Mouse (Mus musculus) granulocyte monocyte progenitor cell, adult 5-6 weeks (primary cell): ENCODE data around the gene Ift80. TPM values are rescaled to one million over a fixed set of nuclear protein-coding genes. Genes with fewer than 3 reads are reported as not detected.
A peak's percentile ranks its signal among the peaks of the same experiment; 100 is the strongest.

Experiments
- ATAC-seq: replicated peaks from 2 replicates; pipeline ENCODE4 v1.8.0; 2016; ENCODE audit warnings: mild to moderate bottlenecking, moderate TSS enrichment, inconsistent platforms; ENCODE audit not compliant: poor library complexity, severe bottlenecking
- total RNA-seq, 2 experiments: library from RNA; stranded (forward) in 1 of 2; stranded (reverse) in 1 of 2; fragments of 200-712, 200-1000 nt in 1 of 2; fragments of >200 nt in 1 of 2; fragmentation: Nextera tagmentation in 1 of 2; gene quantifications; 2 replicates each; pipeline ENCODE4 v1.2.3; 2014 to 2017

Ift80 gene
- total RNA-seq, 2 experiments from 2014 or later: 16.4 to 20.2 TPM

DNA sequence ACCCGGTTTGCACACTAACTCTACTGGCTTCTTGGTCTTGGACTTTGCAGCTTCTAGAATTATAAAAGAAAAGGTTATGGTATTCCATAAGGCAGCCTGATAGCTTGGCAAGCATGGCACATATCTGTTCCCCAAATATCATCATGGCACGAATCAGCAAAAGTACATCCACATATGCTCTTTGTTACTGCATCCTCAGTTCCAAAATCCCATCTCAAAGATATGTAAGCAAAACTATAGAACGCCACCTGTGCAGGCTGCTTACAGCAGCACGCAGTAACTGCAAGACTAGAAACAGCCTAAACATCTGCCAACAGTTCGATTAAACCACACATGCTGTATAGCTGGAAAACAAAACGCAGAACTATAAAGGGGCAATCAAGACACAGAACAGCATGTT, 62.5 kb downstream of the Ift80 start:
- ATAC-seq: no peak

GRCm38 (mm10) chr3:68940311-68940710, 64.1 kb downstream of the Ift80 start:
- no peak for ATAC-seq

- ATAC-seq: no peak
These were observed 65.1 kb downstream of the Ift80 start for GRCm38 (mm10) chr3:68939312-68939711.

- ATAC-seq: no peak
These were observed 67.7 kb downstream of the Ift80 start for GRCm38 (mm10) chr3:68936709-68937108.

DNA sequence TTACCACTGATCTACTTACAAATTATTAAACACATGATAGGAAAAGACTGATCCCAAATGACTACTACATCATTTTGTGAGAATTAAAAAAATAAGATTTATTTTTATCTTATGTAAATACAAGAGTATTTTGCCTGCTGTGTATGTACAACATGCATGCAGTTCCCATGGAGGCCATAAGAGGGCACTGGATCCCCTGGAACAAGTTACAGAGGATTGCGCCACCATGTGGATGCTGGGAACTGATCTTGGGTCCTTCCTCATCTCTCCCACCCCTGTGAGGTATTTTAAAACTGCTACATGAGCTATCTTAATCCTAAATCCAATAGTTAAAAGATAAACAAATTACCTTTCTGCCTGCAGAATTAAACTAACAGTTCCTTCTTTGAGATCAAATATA, 68.9 kb downstream of the Ift80 start:
- ATAC-seq: peak; percentile 48; the same call in 1 of the 2 replicates

DNA sequence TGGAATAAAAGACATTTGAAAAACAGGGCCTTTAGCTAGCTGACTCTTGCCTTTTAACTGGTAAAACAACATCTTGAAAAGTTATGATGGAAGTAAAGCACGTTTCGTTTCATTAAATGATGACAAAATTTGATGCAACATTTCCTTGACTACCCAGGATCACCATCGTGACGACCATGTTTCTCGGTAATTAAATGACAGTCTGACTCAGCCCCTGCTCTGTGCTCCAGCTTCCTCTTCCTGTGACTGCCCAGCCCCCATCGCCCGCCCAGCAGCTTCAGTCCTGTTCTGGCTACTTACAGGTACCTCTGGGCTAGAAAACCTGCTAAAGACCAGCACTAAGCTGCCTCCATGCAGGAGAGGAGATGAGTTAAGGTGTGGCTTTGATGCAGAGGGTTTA, 70.1 kb downstream of the Ift80 start:
- ATAC-seq: no peak

- ATAC-seq: no peak
These were observed 75.8 kb downstream of the Ift80 start for GRCm38 (mm10) chr3:68928619-68929018.

DNA sequence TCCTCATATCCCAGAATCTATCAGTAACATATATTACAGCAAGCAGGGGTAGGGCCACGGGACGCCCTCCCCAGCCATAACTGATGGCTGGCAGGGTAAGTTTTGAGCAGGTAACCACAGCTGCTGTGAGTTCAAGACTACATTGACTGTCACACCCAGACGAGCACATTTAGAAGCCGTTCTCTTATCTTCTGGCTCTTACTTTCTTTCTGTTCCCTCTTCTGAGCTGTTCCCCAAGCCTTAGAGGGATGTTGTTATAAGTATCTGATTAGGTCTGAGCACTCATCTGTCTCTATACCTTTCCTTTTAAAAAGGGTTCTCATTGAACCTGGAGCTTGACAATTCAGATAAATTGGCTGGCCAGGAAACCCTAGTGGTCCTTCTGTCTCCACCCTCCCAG, 96.9 kb downstream of the Ift80 start:
- no peak for ATAC-seq

DNA sequence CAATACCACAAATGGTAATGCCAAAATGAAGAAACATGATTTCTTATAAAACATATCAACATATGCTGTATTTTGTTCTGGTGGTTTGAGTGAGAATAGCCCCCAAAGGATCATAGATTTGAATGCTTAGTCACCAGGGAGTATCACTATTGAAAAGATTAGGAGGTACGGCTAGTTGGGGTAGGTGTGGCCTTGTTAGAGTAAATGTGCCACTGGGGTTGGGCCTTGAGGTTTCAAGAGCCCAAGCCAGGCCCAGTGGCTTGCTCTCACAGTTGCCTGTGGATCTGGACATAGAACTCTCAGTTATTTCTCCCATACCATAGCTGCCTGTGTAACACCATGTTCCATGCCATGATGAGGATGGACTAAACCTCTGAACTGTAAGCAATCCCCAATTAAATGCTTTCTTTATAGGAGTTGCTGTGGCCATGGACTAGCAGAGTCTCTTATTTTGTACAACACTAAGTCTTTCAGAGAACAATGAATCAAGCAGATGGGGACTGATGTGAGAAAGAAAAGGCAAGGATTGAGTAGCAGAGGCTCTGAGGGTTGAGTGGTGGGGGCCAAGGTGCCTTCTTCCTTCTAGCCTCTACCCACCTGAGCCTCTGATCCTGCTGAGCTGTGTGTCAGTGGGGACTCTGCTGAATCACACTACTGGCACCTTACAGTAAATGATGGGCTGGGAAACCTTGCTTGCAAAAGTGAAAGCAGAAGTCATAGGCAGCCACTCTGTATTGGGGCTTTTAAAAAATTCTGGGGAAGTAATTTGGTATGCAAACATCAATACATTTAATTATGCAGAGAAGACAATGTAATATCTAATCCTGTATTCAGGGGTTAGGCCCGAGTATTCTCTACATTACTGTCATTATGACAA, 99.2 kb downstream of the Ift80 start:
- ATAC-seq: peak; percentile 84

DNA sequence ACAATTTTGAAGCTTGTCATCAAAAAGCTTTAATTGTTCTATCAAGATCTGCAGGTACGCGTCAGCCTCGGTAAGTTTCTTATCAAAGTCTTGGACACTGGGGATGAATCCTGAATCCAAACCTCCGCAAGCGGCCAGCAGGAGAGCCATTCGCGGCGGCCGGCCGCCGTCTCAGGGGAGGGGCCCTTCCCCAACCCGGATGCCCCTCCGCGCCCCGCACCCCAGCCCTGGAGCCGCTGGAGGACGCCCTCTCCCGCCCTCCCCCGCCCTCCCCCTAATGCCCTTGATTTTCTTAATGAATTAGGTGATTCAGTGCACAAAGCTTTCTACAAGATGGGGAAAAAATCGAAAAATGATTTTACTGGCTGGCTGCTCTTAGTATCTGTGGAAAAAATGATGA, 101.7 kb downstream of the Ift80 start:
- ATAC-seq: peak; percentile 98

GRCm38 (mm10) chr3:68897154-68897553, 107.2 kb downstream of the Ift80 start:
- ATAC-seq: no peak

DNA sequence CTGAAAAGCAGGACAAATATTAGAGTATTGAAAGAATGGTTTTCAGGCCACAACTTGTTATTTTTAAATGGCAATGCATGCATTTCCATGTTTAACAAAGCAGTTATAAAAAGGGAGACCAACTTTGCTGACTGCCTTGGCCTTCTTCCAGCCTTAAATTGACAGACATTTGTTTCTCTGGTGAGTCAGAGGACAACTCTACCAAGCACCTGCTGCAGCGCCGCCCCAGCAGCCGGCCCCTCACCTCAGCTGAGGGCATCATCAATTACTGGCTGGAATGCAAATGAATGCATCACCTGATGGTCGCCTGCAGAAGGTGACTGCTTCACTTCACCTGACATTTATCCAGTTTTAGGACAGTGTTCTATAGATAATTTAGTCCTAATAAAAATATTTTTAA, 108.9 kb downstream of the Ift80 start:
- ATAC-seq: no peak

- ATAC-seq: no peak
These were observed 117.5 kb downstream of the Ift80 start for GRCm38 (mm10) chr3:68886845-68887244.

DNA sequence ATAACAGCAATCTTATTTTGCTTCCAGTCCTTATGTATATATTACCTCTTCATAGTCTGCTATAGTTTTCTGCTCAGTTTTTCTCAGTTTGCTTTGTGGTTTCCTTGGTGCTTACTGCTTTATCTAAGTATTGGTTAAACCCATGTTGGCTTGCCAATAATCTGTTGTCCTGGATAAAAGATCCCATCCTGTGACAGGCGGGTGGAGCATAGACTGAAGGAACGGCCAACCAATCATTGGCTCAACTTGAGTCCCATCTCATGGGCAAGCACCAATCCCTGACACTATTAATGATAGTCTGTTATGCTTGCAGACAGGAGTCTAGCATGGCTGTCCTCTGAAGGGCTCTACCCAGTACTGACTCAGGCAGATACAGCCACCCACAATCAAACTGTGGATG, 130.3 kb downstream of the Ift80 start:
- ATAC-seq: no peak

DNA sequence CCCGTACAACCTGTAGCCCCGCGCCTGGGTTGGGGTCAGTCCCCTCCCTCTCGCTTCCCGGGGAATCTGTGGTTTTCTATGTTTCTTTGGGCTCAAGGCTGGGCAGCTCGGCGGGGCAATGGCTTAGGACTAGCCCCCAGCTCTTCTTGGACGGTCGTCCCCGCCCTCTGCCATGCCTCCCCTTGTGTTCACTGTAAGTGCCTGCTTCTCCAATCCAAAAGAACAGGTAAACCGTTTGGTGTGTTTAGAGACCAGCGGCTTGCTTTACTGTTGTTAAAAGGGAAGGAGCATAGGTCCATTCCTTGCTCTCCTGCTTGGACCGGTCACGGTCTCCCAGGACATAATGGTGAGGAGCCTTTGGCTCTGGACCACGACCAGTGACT, 133.8 kb downstream of the Ift80 start:
- peak; percentile 23 for ATAC-seq

DNA sequence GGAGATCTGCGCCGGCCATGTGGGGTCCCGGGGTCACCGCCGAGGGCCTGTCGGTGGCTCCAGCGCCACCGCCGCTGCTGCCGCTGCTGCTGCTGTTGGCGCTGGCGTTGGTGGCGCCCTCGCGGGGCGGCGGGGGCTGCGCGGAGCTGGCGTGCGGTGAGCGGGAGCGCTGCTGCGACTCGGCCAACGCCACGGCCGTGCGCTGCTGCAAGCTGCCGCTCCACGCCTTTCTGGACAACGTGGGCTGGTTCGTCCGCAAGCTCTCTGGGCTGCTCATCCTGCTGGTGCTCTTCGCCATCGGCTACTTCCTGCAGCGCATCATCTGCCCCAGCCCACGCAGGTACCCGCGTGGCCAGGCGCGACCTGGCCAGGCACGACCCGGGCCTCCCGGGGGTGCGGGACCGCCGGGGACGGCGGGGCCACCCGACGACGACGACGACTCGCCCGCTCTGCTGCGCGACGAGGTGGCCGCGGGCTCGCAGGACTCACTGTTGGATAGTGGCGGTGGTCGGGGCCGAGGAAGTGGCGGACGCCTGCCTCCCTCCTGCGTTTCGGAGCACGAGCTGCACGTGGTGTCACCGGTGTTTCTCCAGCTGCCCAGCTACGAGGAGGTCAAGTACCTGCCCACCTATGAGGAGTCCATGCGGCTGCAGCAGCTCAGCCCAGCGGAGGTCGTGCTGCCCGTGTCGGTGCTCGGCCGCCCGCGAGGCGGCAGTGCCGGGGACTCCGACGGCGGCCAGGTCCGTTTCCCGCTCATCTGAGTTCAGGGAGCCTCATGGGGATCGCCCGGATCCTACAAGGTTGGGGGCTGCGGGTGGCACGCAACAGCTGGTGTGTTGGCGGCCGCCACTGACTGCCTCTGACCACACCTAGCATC, 134.4 kb downstream of the Ift80 start:
- peak; percentile 58 for ATAC-seq

- ATAC-seq: peak; percentile 50
These were observed 135.1 kb downstream of the Ift80 start, which contains the start of gene 1110032F04Rik for GRCm38 (mm10) chr3:68869211-68869690. 1110032F04Rik (plus strand) TSS chr3:68869586.

GRCm38 (mm10) chr3:68852414-68852813, 152.0 kb downstream of the Ift80 start:
- ATAC-seq: no peak

GRCm38 (mm10) chr3:68848323-68848722, 156.0 kb downstream of the Ift80 start:
- ATAC-seq: no peak

- peak; percentile 86 for ATAC-seq
These were observed 160.3 kb downstream of the Ift80 start for GRCm38 (mm10) chr3:68844025-68844424.
